Mouse (Mus musculus): ENCODE results near the gene Dzip1l. TPM values are rescaled to one million over a fixed set of nuclear protein-coding genes. Genes with fewer than 3 reads are reported as not detected.

Dzip1l gene
- polyA plus RNA-seq, 1 experiment, result 1.4 TPM

- 24% methylated on average over 2 of the region's 2 CpGs for WGBS
- Histone ChIP-seq H3K4me1 (ENCODE audit: control insufficient read depth, insufficient read depth, insufficient read length, low read length) (no peaks in the 10 kb centered on the region), H3K36me3 (ENCODE audit: control insufficient read depth, insufficient read depth, low read length) (no peaks in the 10 kb centered on the region), H3K4me3 (ENCODE audit: low read depth, low read length) (no peak overlapping the region), H3K27ac (ENCODE audit: insufficient read depth, low read depth, low read length) (no peak overlapping the region), H3K27me3 (ENCODE audit: control insufficient read depth, insufficient read depth, low read length) (no peaks in the 10 kb centered on the region)
- TF ChIP-seq POLR2A (IDR thresholded peaks at IDR 0.05; ENCODE audit: low read depth, low read length) (no peak), CTCF (IDR thresholded peaks at IDR 0.05; ENCODE audit: extremely low read depth, insufficient read length, insufficient replicate concordance, low read depth, low read length) (no peak)
These were observed 42.3 kb downstream of the Dzip1l start for GRCm38 (mm10) chr9:99671603-99672002.

DNA sequence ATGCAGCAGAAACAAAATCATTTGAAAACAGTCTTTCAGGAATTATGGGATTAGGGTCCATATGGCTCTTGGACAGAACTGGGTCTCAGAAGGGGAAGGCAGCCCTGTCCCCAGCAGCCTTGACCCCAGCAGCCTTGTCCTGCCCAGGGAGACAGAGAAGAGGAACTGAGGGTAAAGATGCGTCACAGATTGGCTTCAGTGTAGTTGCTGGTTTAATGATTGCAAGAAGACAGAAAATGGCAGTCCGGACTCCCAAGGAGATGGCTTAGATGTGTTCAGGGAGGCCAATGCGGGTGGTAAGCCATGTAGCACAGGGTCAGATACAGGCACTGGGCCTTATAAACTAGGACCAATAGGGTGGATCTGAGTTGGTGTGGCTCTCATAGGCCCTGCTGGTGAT is 46.4 kb downstream of the Dzip1l start:
- TF ChIP-seq POLR2A (IDR thresholded peaks at IDR 0.05; ENCODE audit: low read depth, low read length) (no peak), CTCF (IDR thresholded peaks at IDR 0.05; ENCODE audit: extremely low read depth, insufficient read length, insufficient replicate concordance, low read depth, low read length) (no peak)
- Histone ChIP-seq H3K4me3 (ENCODE audit: low read depth, low read length) (no peak overlapping the region), H3K36me3 (ENCODE audit: control insufficient read depth, insufficient read depth, low read length) (no peaks in the 10 kb centered on the region), H3K27ac (ENCODE audit: insufficient read depth, low read depth, low read length) (no peak overlapping the region), H3K4me1 (ENCODE audit: control insufficient read depth, insufficient read depth, insufficient read length, low read length) (no peaks in the 10 kb centered on the region), H3K27me3 (ENCODE audit: control insufficient read depth, insufficient read depth, low read length) (no peaks in the 10 kb centered on the region)
- 72% methylated on average over 3 of the region's 3 CpGs for WGBS

GRCm38 (mm10) chr9:99681980-99682570 is 52.8 kb downstream of the Dzip1l start:
- H3K4me3 ChIP-seq (ENCODE audit: low read depth, low read length), result no peak overlapping the region
- no peak for TF ChIP-seq CTCF (IDR thresholded peaks at IDR 0.05; ENCODE audit: extremely low read depth, insufficient read length, insufficient replicate concordance, low read depth, low read length)
- no peak for TF ChIP-seq POLR2A (IDR thresholded peaks at IDR 0.05; ENCODE audit: low read depth, low read length)
- H3K27me3 ChIP-seq (ENCODE audit: control insufficient read depth, insufficient read depth, low read length), result no peaks in the 10 kb centered on the region
- WGBS, result 89% methylated on average over 21 of the region's 21 CpGs
- H3K27ac ChIP-seq (ENCODE audit: insufficient read depth, low read depth, low read length), result no peak overlapping the region
- no peaks in the 10 kb centered on the region for H3K36me3 ChIP-seq (ENCODE audit: control insufficient read depth, insufficient read depth, low read length)
- no peaks in the 10 kb centered on the region for H3K4me1 ChIP-seq (ENCODE audit: control insufficient read depth, insufficient read depth, insufficient read length, low read length)

DNA sequence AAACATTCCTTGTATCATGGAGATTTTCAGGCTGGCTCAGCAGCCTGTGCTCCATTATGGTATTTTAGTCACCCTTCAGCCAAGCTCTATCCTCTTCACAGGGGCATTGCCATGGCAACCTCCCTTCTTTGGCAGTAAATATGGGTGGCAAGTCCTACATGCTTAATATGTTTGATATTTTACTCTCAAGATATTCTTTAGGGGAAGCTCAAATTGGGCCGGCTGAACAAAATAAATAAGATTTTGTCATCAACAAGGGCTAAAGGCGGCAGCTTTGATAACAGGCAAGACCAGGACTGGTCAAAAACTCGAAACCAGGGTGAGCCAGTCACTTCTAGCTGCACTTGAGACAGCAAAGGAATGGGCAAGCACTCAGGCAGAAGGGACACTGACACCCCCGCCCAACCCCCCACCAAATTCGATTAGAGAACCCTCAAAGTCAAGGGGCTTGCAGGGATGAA is 55.8 kb downstream of the Dzip1l start:
- no peaks in the 10 kb centered on the region for H3K27me3 ChIP-seq (ENCODE audit: control insufficient read depth, insufficient read depth, low read length)
- TF ChIP-seq CTCF (IDR thresholded peaks at IDR 0.05; ENCODE audit: extremely low read depth, insufficient read length, insufficient replicate concordance, low read depth, low read length) (no peak), POLR2A (IDR thresholded peaks at IDR 0.05; ENCODE audit: low read depth, low read length) (no peak)
- WGBS, result 49% methylated on average over 5 of the region's 5 CpGs
- no peaks in the 10 kb centered on the region for H3K36me3 ChIP-seq (ENCODE audit: control insufficient read depth, insufficient read depth, low read length)
- H3K4me1 ChIP-seq (ENCODE audit: control insufficient read depth, insufficient read depth, insufficient read length, low read length), result no peaks in the 10 kb centered on the region
- no peak overlapping the region for H3K27ac ChIP-seq (ENCODE audit: insufficient read depth, low read depth, low read length)
- no peak overlapping the region for H3K4me3 ChIP-seq (ENCODE audit: low read depth, low read length)

DNA sequence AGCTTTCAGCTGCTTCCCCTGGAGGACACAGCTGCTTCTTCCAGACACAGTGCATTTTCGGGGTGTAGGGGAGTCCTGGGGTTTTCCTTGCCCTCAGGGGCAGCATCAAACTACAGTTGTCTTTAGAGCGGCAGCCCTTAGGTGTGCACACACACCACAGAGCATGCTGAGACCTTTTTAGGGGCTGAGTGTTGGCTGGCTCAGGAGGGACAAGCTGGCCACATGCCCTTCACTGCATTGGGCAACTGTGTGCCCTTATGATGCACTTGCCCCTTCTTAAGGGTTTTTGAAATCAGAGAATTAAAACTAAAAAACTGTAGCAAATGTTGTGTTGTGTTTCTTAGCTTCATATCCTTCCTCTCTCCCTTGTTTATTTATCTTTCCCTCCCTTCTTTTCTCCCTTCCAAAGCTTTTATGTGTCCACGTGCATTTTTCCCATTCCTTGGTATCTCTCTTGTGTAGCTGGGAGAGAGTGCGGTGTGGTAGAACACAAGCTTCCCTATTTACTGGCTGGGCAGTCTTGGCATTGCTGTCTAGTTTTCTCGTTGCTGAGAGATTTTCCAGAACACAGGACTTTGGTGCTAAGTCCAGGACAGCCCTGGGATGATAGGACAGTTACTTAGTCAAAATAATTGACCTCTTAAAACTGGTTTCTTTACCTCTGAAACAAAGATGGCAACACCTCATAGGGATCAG is 56.4 kb downstream of the Dzip1l start:
- H3K4me3 ChIP-seq (ENCODE audit: low read depth, low read length), result no peak overlapping the region
- H3K36me3 ChIP-seq (ENCODE audit: control insufficient read depth, insufficient read depth, low read length), result no peaks in the 10 kb centered on the region
- H3K27ac ChIP-seq (ENCODE audit: insufficient read depth, low read depth, low read length), result no peak overlapping the region
- whole genome bisulfite sequencing, result 61% methylated on average over 5 of the region's 5 CpGs
- H3K27me3 ChIP-seq (ENCODE audit: control insufficient read depth, insufficient read depth, low read length), result no peaks in the 10 kb centered on the region
- no peaks in the 10 kb centered on the region for H3K4me1 ChIP-seq (ENCODE audit: control insufficient read depth, insufficient read depth, insufficient read length, low read length)
- TF ChIP-seq CTCF (IDR thresholded peaks at IDR 0.05; ENCODE audit: extremely low read depth, insufficient read length, insufficient replicate concordance, low read depth, low read length) (no peak), POLR2A (IDR thresholded peaks at IDR 0.05; ENCODE audit: low read depth, low read length) (no peak)

- Histone ChIP-seq H3K4me3 (ENCODE audit: low read depth, low read length) (no peak overlapping the region), H3K27ac (ENCODE audit: insufficient read depth, low read depth, low read length) (no peak overlapping the region), H3K36me3 (ENCODE audit: control insufficient read depth, insufficient read depth, low read length) (no peaks in the 10 kb centered on the region), H3K27me3 (ENCODE audit: control insufficient read depth, insufficient read depth, low read length) (no peaks in the 10 kb centered on the region), H3K4me1 (ENCODE audit: control insufficient read depth, insufficient read depth, insufficient read length, low read length) (no peaks in the 10 kb centered on the region)
- TF ChIP-seq CTCF (IDR thresholded peaks at IDR 0.05; ENCODE audit: extremely low read depth, insufficient read length, insufficient replicate concordance, low read depth, low read length), result no peak
- TF ChIP-seq POLR2A (IDR thresholded peaks at IDR 0.05; ENCODE audit: low read depth, low read length), result no peak
- 88% methylated on average over 5 of the region's 5 CpGs for WGBS
These were observed 60.5 kb downstream of the Dzip1l start for GRCm38 (mm10) chr9:99689796-99690195.

DNA sequence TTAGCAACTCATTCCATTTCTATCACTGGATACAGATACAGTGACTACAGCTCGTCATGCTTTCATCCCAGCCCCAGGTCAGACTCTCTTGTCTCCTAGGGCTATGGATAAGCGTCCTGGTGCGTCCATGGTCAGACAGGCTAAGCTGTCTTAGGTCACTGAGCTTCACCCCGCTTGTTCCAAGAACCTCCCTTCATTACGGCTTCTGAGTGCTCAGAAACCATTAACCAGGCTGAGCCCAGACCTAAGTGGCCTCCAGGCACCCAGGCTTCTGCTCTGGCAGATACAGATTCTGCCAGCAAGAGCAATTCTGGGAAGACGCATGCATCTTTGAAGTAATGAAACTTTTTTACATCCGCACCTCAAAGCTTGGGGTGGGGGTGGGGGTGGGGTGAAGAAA is 61.1 kb downstream of the Dzip1l start:
- Histone ChIP-seq H3K4me3 (ENCODE audit: low read depth, low read length) (no peak overlapping the region), H3K36me3 (ENCODE audit: control insufficient read depth, insufficient read depth, low read length) (no peaks in the 10 kb centered on the region), H3K27me3 (ENCODE audit: control insufficient read depth, insufficient read depth, low read length) (no peaks in the 10 kb centered on the region), H3K4me1 (ENCODE audit: control insufficient read depth, insufficient read depth, insufficient read length, low read length) (no peaks in the 10 kb centered on the region), H3K27ac (ENCODE audit: insufficient read depth, low read depth, low read length) (no peak overlapping the region)
- WGBS, result 82% methylated on average over 7 of the region's 7 CpGs
- TF ChIP-seq CTCF (IDR thresholded peaks at IDR 0.05; ENCODE audit: extremely low read depth, insufficient read length, insufficient replicate concordance, low read depth, low read length), result no peak
- TF ChIP-seq POLR2A (IDR thresholded peaks at IDR 0.05; ENCODE audit: low read depth, low read length), result no peak
